Mouse (Mus musculus) midbrain, postnatal 0 days (tissue): ENCODE measurements around the gene Slc23a2. TPM values are rescaled to one million over a fixed set of nuclear protein-coding genes. Genes with fewer than 3 reads are reported as not detected.
A peak's percentile ranks its signal among the peaks of the same experiment; 100 is the strongest.

Experiments
- ATAC-seq: fragments of 200-750 bp; cut with Nextera tagmentation; 2 replicates; pipeline ENCODE4 v1.8.0; 2017; ENCODE audit warnings: moderate number of reproducible peaks, mild to moderate bottlenecking, moderate TSS enrichment, moderate library complexity; ENCODE audit not compliant: low FRiP score
- DNase-seq: peaks from one replicate; pipeline ENCODE4 v3.0.0-alpha.2; 2015; ENCODE audit warnings: low spot score
- H3K27ac ChIP-seq: fragments of 300-500 bp; sonication (generic); 2 replicates; pipeline ENCODE4 v1.5.1; 2014; ENCODE audit warnings: low read depth, mild to moderate bottlenecking, low read length, mixed read lengths
- H3K27me3 ChIP-seq: fragments of 300-500 bp; sonication (generic); 2 replicates; pipeline ENCODE4 v1.6.1; 2014; ENCODE audit warnings: low read length, control low read depth, mixed read lengths; ENCODE audit not compliant: insufficient read depth
- H3K36me3 ChIP-seq: fragments of 300-500 bp; sonication (generic); 2 replicates; pipeline ENCODE4 v1.6.1; 2014; ENCODE audit warnings: low read length, control low read depth, mixed read lengths; ENCODE audit not compliant: insufficient read depth
- H3K4me1 ChIP-seq: fragments of 300-500 bp; sonication (generic); 2 replicates; pipeline ENCODE4 v1.6.1; 2014; ENCODE audit warnings: mild to moderate bottlenecking, control low read depth, antibody characterized with exemption, low read length, mixed read lengths; ENCODE audit not compliant: insufficient read depth
- H3K4me2 ChIP-seq: fragments of 300-500 bp; sonication (generic); 2 replicates; pipeline ENCODE4 v1.6.1; 2014; ENCODE audit warnings: low read depth, mild to moderate bottlenecking, low read length, mixed read lengths; ENCODE audit not compliant: poor library complexity, severe bottlenecking
- H3K4me3 ChIP-seq: fragments of 300-500 bp; sonication (generic); 2 replicates; pipeline ENCODE4 v1.5.1; 2014; ENCODE audit warnings: low read depth, mild to moderate bottlenecking, low read length, moderate library complexity
- H3K9ac ChIP-seq: fragments of 300-500 bp; sonication (generic); replicated peaks from 2 replicates; pipeline ENCODE4 v1.6.1; 2014; ENCODE audit warnings: mild to moderate bottlenecking, low read length, moderate library complexity, mixed read lengths; ENCODE audit not compliant: poor library complexity, severe bottlenecking
- H3K9me3 ChIP-seq: fragments of 300-500 bp; sonication (generic); 2 replicates; pipeline ENCODE4 v1.6.1; 2016; ENCODE audit warnings: low read length, control low read depth
- CTCF ChIP-seq: IDR thresholded peaks from 2 replicates; pipeline ENCODE4 v1.5.1; 2016; ENCODE audit warnings: antibody characterized with exemption, mild to moderate bottlenecking
- WGBS: fragments of 180-500 bp; shearing (Covaris S2); extraction: QIAGEN DNeasy Blood & Tissue Kit; methylation state at CpG from one replicate; pipeline ENCODE4 v1.1.7; 2014; 5-methylcytosine and 5-hydroxymethylcytosine counted together
- polyA plus RNA-seq: library from polyadenylated mRNA; unstranded; fragments of >200 nt; fragmentation: Nextera tagmentation; extraction: Ambion mirVana; gene quantifications from 2 replicates; pipeline ENCODE4 v1.2.1, GENCODE M21; 2015
- total RNA-seq: library from RNA; depleted of rRNA; stranded (reverse); fragments of >200 nt; gene quantifications from 2 replicates; pipeline ENCODE4 v1.2.3, GENCODE M21; 2014

The Slc23a2 gene
- total and polyA plus RNA-seq, 2 experiments from 2014 or later, result 30.5 to 64.5 TPM

GRCm38 (mm10) chr2:132111905-132112304, 33.0 kb downstream of the Slc23a2 start:
- Histone ChIP-seq H3K4me3 (no peak overlapping the region), H3K9me3 (no peaks in the 10 kb centered on the region), H3K4me1 (no peaks in the 10 kb centered on the region), H3K27ac (no peak overlapping the region), H3K27me3 (no peaks in the 10 kb centered on the region), H3K4me2 (no peak overlapping the region), H3K36me3 (no peaks in the 10 kb centered on the region), H3K9ac (no peak overlapping the region)
- 65% methylated on average over 2 of the region's 2 CpGs for WGBS
- TF ChIP-seq CTCF, result no peak
- no peak for ATAC-seq
- DNase-seq, result no peak

- no peaks in the 10 kb centered on the region for H3K36me3 ChIP-seq
- H3K4me1 ChIP-seq, result no peaks in the 10 kb centered on the region
- H3K4me3 ChIP-seq, result no peak overlapping the region
- peak; percentile 83 for TF ChIP-seq CTCF
- DNase-seq (peak; percentile 82), ATAC-seq (peak; percentile 41; the same call in 1 of the 2 replicates)
- H3K4me2 ChIP-seq, result no peak overlapping the region
- H3K27ac ChIP-seq, result peak overlapping the region; percentile 14; the same call in 1 of the 2 replicates
- H3K9me3 ChIP-seq, result no peaks in the 10 kb centered on the region
- 46% methylated on average over 9 of the region's 9 CpGs for WGBS
- H3K9ac ChIP-seq, result no peak overlapping the region
- no peaks in the 10 kb centered on the region for H3K27me3 ChIP-seq
These were observed 33.6 kb downstream of the Slc23a2 start for GRCm38 (mm10) chr2:132111266-132111665.

- TF ChIP-seq CTCF, result no peak
- no peak for ATAC-seq
- Histone ChIP-seq H3K9ac (no peak overlapping the region), H3K27me3 (no peaks in the 10 kb centered on the region), H3K9me3 (no peaks in the 10 kb centered on the region), H3K4me3 (no peak overlapping the region), H3K4me1 (no peaks in the 10 kb centered on the region), H3K27ac (no peak overlapping the region), H3K4me2 (no peak overlapping the region), H3K36me3 (no peaks in the 10 kb centered on the region)
- DNase-seq, result peak; percentile 18
- 59% methylated on average over 3 of the region's 3 CpGs for WGBS
These were observed 34.2 kb downstream of the Slc23a2 start for GRCm38 (mm10) chr2:132110702-132111101.

- H3K4me3 ChIP-seq, result no peak overlapping the region
- ATAC-seq (no peak), DNase-seq (no peak)
- H3K4me1 ChIP-seq, result no peaks in the 10 kb centered on the region
- no peak overlapping the region for H3K9ac ChIP-seq
- H3K27ac ChIP-seq, result no peak overlapping the region
- no peaks in the 10 kb centered on the region for H3K27me3 ChIP-seq
- H3K4me2 ChIP-seq, result no peak overlapping the region
- over 99% methylated on average over 9 of the region's 9 CpGs for WGBS
- no peak for TF ChIP-seq CTCF
- no peaks in the 10 kb centered on the region for H3K36me3 ChIP-seq
- no peaks in the 10 kb centered on the region for H3K9me3 ChIP-seq
These were observed 35.9 kb downstream of the Slc23a2 start for GRCm38 (mm10) chr2:132108988-132109387.

- no peak overlapping the region for H3K27ac ChIP-seq
- no peak overlapping the region for H3K4me3 ChIP-seq
- TF ChIP-seq CTCF, result no peak
- no peak overlapping the region for H3K9ac ChIP-seq
- no peaks in the 10 kb centered on the region for H3K27me3 ChIP-seq
- no peaks in the 10 kb centered on the region for H3K9me3 ChIP-seq
- DNase-seq, result peak; percentile 28
- H3K36me3 ChIP-seq, result no peaks in the 10 kb centered on the region
- no peak overlapping the region for H3K4me2 ChIP-seq
- 51% methylated on average over 9 of the region's 9 CpGs for WGBS
- no peak for ATAC-seq
- H3K4me1 ChIP-seq, result no peaks in the 10 kb centered on the region
These were observed 37.3 kb downstream of the Slc23a2 start for GRCm38 (mm10) chr2:132107611-132108010.

- H3K27ac ChIP-seq, result no peak overlapping the region
- WGBS, result 59% methylated on average over 5 of the region's 5 CpGs
These were observed 38.8 kb downstream of the Slc23a2 start for GRCm38 (mm10) chr2:132106069-132106468.

More at GRCm38 (mm10) chr2:132106069-132106468, 38.8 kb downstream of the Slc23a2 start:
- Histone ChIP-seq H3K36me3 (no peaks in the 10 kb centered on the region), H3K4me1 (no peaks in the 10 kb centered on the region), H3K9me3 (no peaks in the 10 kb centered on the region), H3K4me2 (no peak overlapping the region), H3K27me3 (no peaks in the 10 kb centered on the region), H3K4me3 (no peak overlapping the region), H3K9ac (no peak overlapping the region)
- no peak for TF ChIP-seq CTCF
- ATAC-seq, result no peak
- no peak for DNase-seq
